Mouse (Mus musculus) heart, adult 2 months (tissue): ENCODE results near the gene Tmem198. TPM values are rescaled to one million over a fixed set of nuclear protein-coding genes. Genes with fewer than 3 reads are reported as not detected.

ENCODE experiments used
- DNase-seq, 2 experiments: peaks; one replicate each; pipeline ENCODE4 v3.0.0; 2021
- H3K27ac ChIP-seq: fragments of 200-600 bp; 2 replicates; pipeline ENCODE4 v1.8.1; 2022
- H3K27me3 ChIP-seq: fragments of 200-500 bp; 2 replicates; pipeline ENCODE4 v1.6.1; 2012; ENCODE audit warnings: mild to moderate bottlenecking, low read length, inconsistent platforms, mixed read lengths; ENCODE audit not compliant: control insufficient read depth, insufficient read depth
- H3K36me3 ChIP-seq: fragments of 200-500 bp; 2 replicates; pipeline ENCODE4 v1.6.1; 2012; ENCODE audit warnings: low read length, inconsistent platforms; ENCODE audit not compliant: control insufficient read depth, insufficient read depth
- H3K4me1 ChIP-seq: fragments of 200-500 bp; 2 replicates; pipeline ENCODE4 v1.6.1; 2011; ENCODE audit warnings: low read length; ENCODE audit not compliant: control insufficient read depth, insufficient read depth
- H3K4me3 ChIP-seq: fragments of 200-600 bp; 2 replicates; pipeline ENCODE4 v1.8.1; 2022
- H3K79me2 ChIP-seq: fragments of 200-500 bp; replicated peaks from 2 replicates; pipeline ENCODE4 v1.6.1; 2012; ENCODE audit warnings: mild to moderate bottlenecking, inconsistent platforms, low read length, moderate library complexity, mixed read lengths; ENCODE audit not compliant: control insufficient read depth, insufficient read depth
- H3K9ac ChIP-seq: fragments of 200-500 bp; 2 replicates; pipeline ENCODE4 v1.6.1; 2012; ENCODE audit warnings: low read depth, mild to moderate bottlenecking, control low read depth, inconsistent platforms, low read length, mixed read lengths
- CTCF ChIP-seq: fragments of 200-600 bp; IDR thresholded peaks from 2 replicates; pipeline ENCODE4 v1.8.1; 2022; ENCODE audit warnings: antibody characterized with exemption, mild to moderate bottlenecking, moderate library complexity
- EP300 ChIP-seq: fragments of 200-500 bp; IDR thresholded peaks from 2 replicates; pipeline ENCODE4 v1.6.1; 2011; ENCODE audit warnings: low read depth, low read length, control low read depth; ENCODE audit not compliant: insufficient read depth
- POLR2A ChIP-seq: fragments of 200-500 bp; IDR thresholded peaks from 2 replicates; pipeline ENCODE4 v1.6.1; 2011; ENCODE audit warnings: mild to moderate bottlenecking, low read depth, low read length, control low read depth; ENCODE audit not compliant: insufficient read depth
- WGBS: fragments of 180-500 bp; shearing (Covaris S2); methylation state at CpG from one replicate; pipeline ENCODE4 v1.1.7; 2018; 5-methylcytosine and 5-hydroxymethylcytosine counted together
- intact Hi-C: fragments of 180-260 bp; cut with DNase I; formaldehyde crosslinking; loops from one replicate; pipeline ENCODE4 v1.15.1; 2025
- polyA plus RNA-seq: library from polyadenylated mRNA; depleted of rRNA; stranded (reverse); fragments of >200 nt; gene quantifications from 2 replicates; pipeline ENCODE4 v1.2.3, GENCODE M21; 2012
- total RNA-seq, 2 experiments: library from RNA; stranded (reverse); gene quantifications; 2 replicates each; pipeline ENCODE4 v1.2.3; 2021

The Tmem198 gene
- total and polyA plus RNA-seq, 3 experiments = 0.21 to 0.66 (median 0.39) TPM

DNA sequence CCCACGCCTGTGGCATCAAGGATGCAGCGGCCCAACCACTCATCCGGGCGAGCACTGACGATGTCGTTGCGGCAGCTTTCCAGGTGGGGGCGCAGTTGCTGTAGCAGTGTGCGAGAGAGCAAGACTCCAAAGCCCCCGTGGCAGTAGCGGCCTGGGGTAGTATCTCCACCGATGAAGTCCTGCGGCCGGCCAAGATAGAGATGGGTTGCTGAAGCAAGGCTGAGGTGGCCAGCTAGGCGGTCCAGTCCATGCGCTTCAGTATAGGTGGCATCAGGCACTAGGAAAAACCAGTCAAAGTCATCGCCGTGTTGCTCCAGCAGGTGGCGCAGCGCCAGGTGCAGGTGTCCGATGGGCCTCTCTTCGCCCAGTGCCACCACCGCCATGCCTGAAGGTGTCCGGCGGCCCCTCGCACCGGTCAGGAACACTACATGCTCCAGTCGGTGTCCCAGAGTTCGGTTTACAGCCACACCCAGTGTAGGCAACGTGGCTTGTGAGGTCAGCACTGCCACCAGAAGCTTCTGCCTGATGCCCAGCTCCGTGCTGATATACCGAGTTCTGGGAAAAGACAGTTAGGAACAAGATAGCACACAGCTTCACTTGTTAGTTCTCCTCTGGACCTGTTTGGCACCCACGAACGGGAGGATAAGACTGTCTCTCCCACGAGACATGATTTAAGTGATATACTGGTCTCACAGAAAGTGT lies 1.9 kb upstream of the Tmem198 start:
- peak; percentile 80 to 83 for DNase-seq
- Histone ChIP-seq H3K27me3 (peaks cover 1% of the 10 kb centered on the region; the same call in 1 of the 2 replicates), H3K4me3 (no peak overlapping the region), H3K27ac (no peak overlapping the region), H3K9ac (no peak overlapping the region), H3K79me2 (no peaks in the 10 kb centered on the region), H3K4me1 (peaks cover 4% of the 10 kb centered on the region), H3K36me3 (no peaks in the 10 kb centered on the region)
- WGBS = 14% methylated on average over 35 of the region's 35 CpGs
- TF ChIP-seq CTCF (peak; percentile 81), POLR2A (no peak)
- intact Hi-C loops = loop anchor here (5.0 kb wide), 1 partner anchor 80 kb away; no protein-coding TSS in a partner anchor

DNA sequence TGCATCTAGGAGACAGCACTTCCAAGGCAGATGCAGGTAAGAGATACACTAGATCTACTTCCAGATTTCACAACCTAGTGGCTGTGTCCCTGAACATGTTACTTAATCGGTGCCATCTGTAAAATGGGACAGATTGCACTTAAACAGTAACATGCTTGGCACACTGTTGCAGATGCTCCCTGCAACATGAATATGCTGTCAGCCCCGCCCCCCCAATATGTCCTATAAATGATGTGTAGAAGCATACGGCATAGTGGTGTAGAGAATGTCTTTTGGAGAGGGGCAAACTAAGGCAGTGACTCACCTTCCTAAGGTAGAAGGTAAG lies 1.4 kb upstream of the Tmem198 start:
- no peak for TF ChIP-seq CTCF
- no peak for TF ChIP-seq EP300
- no peak for TF ChIP-seq POLR2A
- H3K27ac ChIP-seq = no peak overlapping the region
- no peaks in the 10 kb centered on the region for H3K36me3 ChIP-seq
- H3K4me1 ChIP-seq = peaks cover 4% of the 10 kb centered on the region
- peaks cover 6% of the 10 kb centered on the region for H3K27me3 ChIP-seq
- H3K4me3 ChIP-seq = no peak overlapping the region
- H3K79me2 ChIP-seq = no peaks in the 10 kb centered on the region
- DNase-seq = no peak
- no peak overlapping the region for H3K9ac ChIP-seq
- intact Hi-C loops = loop anchor here (2.0 to 5.0 kb wide), 2 partner anchors 27 to 79 kb away; no protein-coding TSS in a partner anchor
- WGBS = 32% methylated on average over 3 of the region's 3 CpGs

DNA sequence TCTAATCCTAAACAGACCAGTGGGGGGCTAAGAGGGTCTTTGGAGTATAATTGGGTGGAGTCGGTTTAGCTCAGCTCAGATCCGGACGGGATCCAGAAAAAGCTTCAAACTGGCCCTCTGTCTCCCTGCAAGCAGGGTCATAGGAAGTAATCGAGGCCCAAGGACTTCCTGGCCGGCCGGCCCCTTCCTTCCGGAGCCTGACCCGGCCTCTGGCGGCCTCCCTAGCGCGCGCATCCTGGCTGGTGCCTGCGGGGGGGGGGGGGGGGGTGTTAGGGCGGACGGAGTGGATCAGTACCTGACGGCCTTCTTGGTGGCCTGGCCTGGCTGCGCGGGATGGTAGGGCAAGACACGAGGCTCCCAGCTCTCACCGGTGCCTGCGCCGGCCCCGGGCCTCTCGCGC lies 835 bp upstream of the Tmem198 start:
- Histone ChIP-seq H3K4me1 (peaks cover 4% of the 10 kb centered on the region), H3K27ac (peak overlapping the region; percentile 66), H3K4me3 (peak overlapping the region; percentile 72), H3K9ac (peak overlapping the region; percentile 78), H3K79me2 (no peaks in the 10 kb centered on the region), H3K36me3 (no peaks in the 10 kb centered on the region), H3K27me3 (peaks cover 6% of the 10 kb centered on the region)
- intact Hi-C loops = loop anchor here (2.0 to 5.0 kb wide), 2 partner anchors 26 to 79 kb away; no protein-coding TSS in a partner anchor
- WGBS = under 1% methylated on average over 24 of the region's 25 CpGs
- peak in 1 of 2 experiments; percentile 73 for DNase-seq
- no peak for TF ChIP-seq CTCF
- no peak for TF ChIP-seq POLR2A
- no peak for TF ChIP-seq EP300

DNA sequence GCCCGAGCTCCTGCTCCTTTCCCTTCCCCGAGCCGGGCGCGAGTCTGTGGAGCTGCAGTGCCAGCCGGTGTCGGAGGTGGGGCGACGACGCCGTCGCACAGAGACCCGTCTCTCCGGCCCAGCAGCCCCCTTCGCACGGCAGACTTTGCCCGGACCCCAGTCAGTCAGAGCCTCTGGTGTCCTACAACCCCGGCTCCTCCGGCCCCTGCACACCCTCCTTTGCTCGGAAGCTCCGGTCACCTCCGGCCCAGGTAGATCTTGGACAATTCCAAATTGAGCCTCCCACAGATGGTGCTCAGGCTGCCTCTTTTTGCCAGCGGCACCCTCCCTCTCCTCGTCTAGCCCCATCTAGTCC lies 280 bp downstream of the Tmem198 start:
- Histone ChIP-seq H3K27ac (peak overlapping the region; percentile 20; the same call in 1 of the 2 replicates), H3K79me2 (no peaks in the 10 kb centered on the region), H3K36me3 (no peaks in the 10 kb centered on the region), H3K4me3 (peak overlapping the region; percentile 72), H3K27me3 (peaks cover 5% of the 10 kb centered on the region), H3K9ac (no peak overlapping the region), H3K4me1 (peaks cover 4% of the 10 kb centered on the region)
- DNase-seq = no peak
- 3% methylated on average over 24 of the region's 24 CpGs for WGBS
- intact Hi-C loops = loop anchor here (2.0 to 5.0 kb wide), 2 partner anchors 25 to 78 kb away; no protein-coding TSS in a partner anchor
- TF ChIP-seq CTCF = no peak
- TF ChIP-seq EP300 = no peak
- TF ChIP-seq POLR2A = no peak

DNA sequence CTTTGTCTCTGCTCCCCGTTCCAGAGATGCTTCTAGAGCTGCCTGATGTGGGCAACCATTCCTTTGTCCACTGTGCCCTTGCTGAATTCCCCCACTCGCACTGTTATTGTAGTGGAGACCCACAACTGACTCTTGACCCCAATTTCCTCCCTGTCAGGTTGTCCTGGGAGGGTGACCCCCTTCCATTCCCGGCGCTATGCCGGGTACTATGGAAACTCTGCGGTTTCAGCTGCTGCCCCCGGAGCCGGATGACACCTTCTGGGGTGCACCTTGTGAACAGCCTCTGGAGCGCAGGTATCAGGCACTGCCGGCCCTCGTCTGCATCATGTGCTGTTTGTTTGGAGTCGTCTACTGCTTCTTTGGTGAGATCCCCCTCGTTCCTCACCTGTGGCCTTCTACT lies 704 bp downstream of the Tmem198 start:
- H3K27me3 ChIP-seq = peaks cover 5% of the 10 kb centered on the region

DNA sequence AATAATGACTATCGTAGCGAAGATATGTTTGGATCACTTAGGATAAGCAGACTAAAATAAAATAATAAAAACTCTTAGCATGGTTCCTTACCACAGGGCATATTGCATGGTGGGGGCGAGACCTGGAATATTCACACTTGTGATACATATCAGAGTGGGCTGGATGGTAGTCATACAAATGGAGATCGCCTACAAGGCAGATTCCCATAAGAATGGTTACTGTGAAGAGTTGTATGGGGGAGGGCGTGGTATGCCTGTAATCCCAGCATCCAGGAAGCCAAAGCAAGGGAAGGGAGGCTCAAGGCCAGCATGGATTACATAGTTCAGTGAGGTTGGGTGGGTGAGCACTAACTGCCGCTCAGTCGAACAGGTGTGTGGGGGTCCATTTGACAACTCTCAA lies 1.4 kb downstream of the Tmem198 start:
- no peak overlapping the region for H3K9ac ChIP-seq
- no peaks in the 10 kb centered on the region for H3K36me3 ChIP-seq
- no peak overlapping the region for H3K4me3 ChIP-seq
- WGBS = 83% methylated on average over 7 of the region's 7 CpGs
- no peaks in the 10 kb centered on the region for H3K79me2 ChIP-seq
- peaks cover 5% of the 10 kb centered on the region for H3K27me3 ChIP-seq
- TF ChIP-seq POLR2A = no peak
- TF ChIP-seq EP300 = no peak
- no peak for TF ChIP-seq CTCF
- peaks cover 4% of the 10 kb centered on the region for H3K4me1 ChIP-seq
- no peak for DNase-seq
- intact Hi-C loops = loop anchor here (2.0 kb wide), 1 partner anchor 116 kb away; no protein-coding TSS in a partner anchor
- no peak overlapping the region for H3K27ac ChIP-seq

More for the DNA sequence above, 704 bp downstream of the Tmem198 start:
- no peak overlapping the region for H3K27ac ChIP-seq
- no peak for DNase-seq
- H3K4me3 ChIP-seq = no peak overlapping the region
- 21% methylated on average over 13 of the region's 13 CpGs for WGBS
- no peak overlapping the region for H3K9ac ChIP-seq
- intact Hi-C loops = loop anchor here (2.0 kb wide), 1 partner anchor 117 kb away; no protein-coding TSS in a partner anchor
- no peak for TF ChIP-seq CTCF
- no peak for TF ChIP-seq EP300
- TF ChIP-seq POLR2A = no peak
- H3K36me3 ChIP-seq = no peaks in the 10 kb centered on the region
- H3K4me1 ChIP-seq = peaks cover 4% of the 10 kb centered on the region
- no peaks in the 10 kb centered on the region for H3K79me2 ChIP-seq
